Mouse (Mus musculus): ENCODE data around the gene Apol8.
"Not testable (repeated sequence)": the region's sequence is repeated elsewhere in the genome, so short reads cannot be mapped to it uniquely, and the experiment has no call there.

DNA sequence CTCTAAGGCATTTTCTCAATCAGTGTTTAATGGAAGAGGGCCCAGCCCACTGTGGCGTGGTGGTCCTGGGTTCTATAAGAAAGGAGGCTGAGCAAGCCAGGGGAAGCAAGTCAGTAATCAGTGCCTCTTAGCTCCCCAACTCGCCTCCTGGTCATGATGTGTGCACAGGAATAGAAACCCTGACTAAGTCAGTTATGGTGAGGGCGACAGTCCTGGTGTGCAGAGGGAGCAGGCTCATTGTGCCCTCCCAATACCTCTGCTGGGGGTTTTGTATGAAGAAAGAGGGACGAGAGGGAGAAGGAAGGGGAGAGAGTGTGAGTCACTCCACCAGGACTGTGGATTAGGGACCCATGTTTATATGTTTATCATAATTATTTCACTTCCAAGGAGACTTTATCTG lies 22.9 kb downstream of the Apol8 start:
- TF ChIP-seq CTCF, EP300 (IDR thresholded peaks at IDR 0.05; ENCODE audit: low read depth): not testable (repeated sequence)
